Mouse (Mus musculus): Measurements from ENCODE around the gene Cd79a.

- no peak for TF ChIP-seq EP300 (optimal IDR thresholded peaks at IDR 0.05)
- no peak for TF ChIP-seq CTCF (IDR thresholded peaks at IDR 0.05; ENCODE audit: low read depth)
These were observed 46.5 kb downstream of the Cd79a start for GRCm38 (mm10) chr7:24943641-24944040.

Data from stomach, postnatal 0 days (tissue).